Mouse (Mus musculus): ENCODE results near the gene Plxnb1.
"Not testable (repeated sequence)": the region's sequence is repeated elsewhere in the genome, so short reads cannot be mapped to it uniquely, and the experiment has no call there.

The Plxnb1 gene

DNA sequence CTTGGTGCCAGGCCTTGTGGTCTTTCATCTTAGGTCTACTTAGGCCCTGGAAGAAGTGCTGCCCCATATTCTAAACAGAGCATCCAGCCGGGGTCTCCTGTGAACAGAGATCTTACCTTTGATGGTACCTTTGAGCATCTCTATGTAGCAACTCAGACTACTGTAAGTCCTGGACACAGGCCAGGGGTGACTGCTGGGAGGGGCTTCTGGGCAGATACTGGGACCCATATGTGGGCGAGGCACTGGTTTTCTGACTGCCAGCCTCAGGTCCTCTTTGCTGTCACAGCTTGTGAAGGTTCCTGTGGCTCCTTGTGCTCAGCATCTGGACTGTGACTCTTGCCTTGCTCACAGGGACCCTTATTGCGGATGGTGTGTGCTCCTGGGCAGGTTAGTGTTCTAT lies 7.4 kb downstream of the Plxnb1 start:
- no peak for DNase-seq (ENCODE audit: low spot score in 2 of 2)

DNA sequence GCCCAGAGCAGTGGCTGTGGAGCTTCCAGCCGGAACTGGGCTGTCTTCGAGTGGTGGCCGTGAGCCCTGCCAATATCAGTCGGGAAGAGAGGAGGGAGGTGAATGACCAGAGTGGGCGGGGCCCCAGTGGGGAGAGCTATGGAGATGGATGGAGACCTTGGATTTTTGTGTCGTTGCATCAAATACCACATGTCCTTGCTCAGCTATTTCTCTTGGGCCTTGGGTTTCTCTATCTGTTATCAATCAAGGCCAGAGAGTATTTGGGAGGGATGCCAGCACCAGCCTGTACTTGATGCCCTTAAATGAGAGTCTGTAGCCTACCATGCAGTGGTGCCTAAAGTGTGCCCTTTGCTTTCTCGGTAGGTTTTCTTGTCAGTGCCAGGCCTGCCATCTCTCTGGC lies 8.1 kb downstream of the Plxnb1 start:
- no peak for DNase-seq (ENCODE audit: low spot score in 2 of 2)

GRCm38 (mm10) chr9:109104083-109104482 lies 8.9 kb downstream of the Plxnb1 start:
- no peak for DNase-seq (ENCODE audit: low spot score in 2 of 2)

GRCm38 (mm10) chr9:109105011-109105410 lies 9.8 kb downstream of the Plxnb1 start:
- DNase-seq (ENCODE audit: low spot score in 2 of 2): no peak

DNA sequence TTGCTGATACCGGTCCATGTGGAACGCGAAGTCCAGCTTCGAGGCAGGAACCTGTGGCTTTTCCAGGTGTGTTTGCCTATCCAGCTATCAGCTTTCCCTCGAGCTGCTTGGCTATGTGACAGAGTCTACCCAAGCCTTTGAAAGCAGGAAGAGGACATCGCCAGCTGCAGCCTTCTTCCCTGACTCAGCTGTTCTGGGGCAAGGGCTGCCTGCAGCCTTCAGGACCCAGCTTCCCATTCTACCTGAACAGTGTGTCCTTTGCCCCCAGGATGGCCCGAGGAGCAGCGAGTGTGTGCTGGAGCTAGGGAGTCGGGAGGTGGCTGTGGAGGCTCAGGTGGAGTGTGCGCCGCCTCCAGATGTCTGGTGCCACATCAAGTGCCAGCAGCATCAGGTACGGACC lies 10.5 kb downstream of the Plxnb1 start:
- no peak for DNase-seq (ENCODE audit: low spot score in 2 of 2)

DNA sequence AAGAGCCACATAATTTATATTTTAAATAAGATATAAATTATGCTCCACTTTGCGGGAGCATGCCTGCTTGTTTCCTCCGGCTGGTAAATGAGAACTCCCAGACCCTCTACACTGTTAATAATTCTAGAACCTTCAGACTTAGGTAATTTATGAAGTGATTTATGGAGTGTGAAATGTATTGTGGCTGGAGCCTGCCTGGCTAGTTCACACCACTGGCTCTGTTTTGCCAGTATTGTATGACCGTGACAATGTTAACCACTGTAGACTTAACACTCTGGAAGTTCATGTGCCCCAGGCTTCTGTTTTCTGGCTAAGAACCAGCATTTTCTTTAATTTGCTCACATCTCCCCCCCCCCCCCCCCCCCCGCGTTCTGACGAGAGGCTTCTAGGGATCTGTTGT lies 12.2 kb downstream of the Plxnb1 start:
- DNase-seq (ENCODE audit: low spot score in 2 of 2): no peak

GRCm38 (mm10) chr9:109110240-109110639 lies 15.1 kb downstream of the Plxnb1 start:
- no peak for DNase-seq (ENCODE audit: low spot score in 2 of 2)

DNA sequence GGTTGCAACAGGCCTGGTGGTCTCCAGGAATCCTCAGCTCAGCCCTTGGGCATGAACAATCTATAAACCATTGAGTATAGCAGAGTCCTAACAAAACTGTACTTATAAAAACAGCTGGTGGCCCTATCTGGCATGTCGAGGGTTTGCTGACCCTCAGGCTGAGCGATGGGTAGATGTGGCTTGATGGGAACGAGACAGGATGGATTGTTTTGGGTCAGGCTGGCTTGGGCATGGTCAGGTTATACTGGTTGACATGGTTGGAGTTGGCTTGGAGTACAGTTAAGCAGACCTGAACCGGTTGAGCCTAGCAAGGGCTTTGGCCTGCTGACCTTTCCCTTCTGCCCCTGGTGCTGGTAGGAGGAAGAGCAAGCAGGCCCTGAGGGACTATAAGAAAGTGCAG lies 15.9 kb downstream of the Plxnb1 start:
- DNase-seq (ENCODE audit: low spot score in 2 of 2): no peak

GRCm38 (mm10) chr9:109111591-109111990 lies 16.4 kb downstream of the Plxnb1 start:
- no peak for DNase-seq (ENCODE audit: low spot score in 2 of 2)

DNA sequence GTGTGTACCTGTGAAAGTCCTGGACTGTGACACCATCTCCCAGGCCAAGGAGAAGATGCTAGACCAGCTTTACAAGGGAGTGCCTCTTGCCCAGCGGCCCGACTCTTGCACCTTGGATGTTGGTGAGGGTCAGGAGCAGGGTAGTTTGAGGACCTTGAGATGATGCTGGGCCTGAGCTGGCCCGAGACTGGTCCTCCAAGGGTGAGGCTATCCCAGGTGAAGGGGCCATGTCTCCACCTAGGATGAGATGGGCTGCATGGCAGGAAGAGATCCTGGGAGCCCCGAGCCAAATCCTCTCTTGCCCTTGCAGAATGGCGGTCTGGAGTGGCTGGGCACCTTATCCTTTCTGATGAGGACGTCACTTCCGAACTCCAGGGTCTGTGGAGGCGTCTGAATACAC lies 18.1 kb downstream of the Plxnb1 start:
- no peak for DNase-seq (ENCODE audit: low spot score in 2 of 2)

DNA sequence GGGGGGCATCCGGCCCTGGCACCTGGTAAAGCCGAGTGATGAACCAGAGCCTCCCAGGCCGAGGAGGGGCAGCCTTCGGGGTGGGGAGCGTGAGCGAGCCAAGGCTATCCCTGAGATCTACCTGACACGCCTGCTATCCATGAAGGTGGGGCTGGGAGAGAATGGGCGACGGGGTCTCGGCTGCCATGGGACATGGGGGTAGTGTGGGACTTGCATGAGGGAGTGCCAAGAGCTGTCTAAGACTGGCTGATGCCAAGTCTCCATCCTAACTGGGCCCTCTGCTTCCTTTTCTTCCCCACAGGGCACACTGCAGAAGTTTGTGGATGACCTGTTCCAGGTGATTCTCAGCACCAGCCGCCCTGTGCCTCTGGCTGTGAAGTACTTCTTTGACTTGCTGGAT lies 19.1 kb downstream of the Plxnb1 start:
- no peak for DNase-seq (ENCODE audit: low spot score in 2 of 2)

GRCm38 (mm10) chr9:109114871-109115270 lies 19.7 kb downstream of the Plxnb1 start:
- no peak for DNase-seq (ENCODE audit: low spot score in 2 of 2)

- no peak for DNase-seq (ENCODE audit: low spot score in 2 of 2)
Observed at GRCm38 (mm10) chr9:109116205-109116604, 21.0 kb downstream of the Plxnb1 start.

DNA sequence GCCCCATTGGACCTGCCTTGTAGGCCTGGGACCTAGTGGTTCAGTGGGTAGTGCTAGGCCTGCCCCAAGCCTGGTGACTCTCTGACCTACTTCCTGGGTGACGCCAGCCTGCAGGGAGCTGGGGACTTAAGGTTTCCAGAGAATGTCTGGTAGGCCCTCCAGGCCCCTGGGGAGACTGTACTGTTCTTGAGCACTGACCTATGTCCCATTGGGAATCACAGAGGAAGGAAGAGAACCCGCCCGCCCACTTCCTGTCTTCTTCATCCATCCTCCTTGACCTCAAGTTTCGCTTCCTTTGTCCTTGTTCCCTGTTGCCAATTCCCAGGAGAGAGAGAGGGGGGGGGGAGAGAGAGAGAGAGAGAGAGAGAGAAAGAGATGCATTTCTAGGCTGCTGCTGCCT lies 22.9 kb downstream of the Plxnb1 start:
- DNase-seq (ENCODE audit: low spot score in 2 of 2): no peak

GRCm38 (mm10) chr9:109119571-109119970 lies 24.4 kb downstream of the Plxnb1 start:
- DNase-seq (ENCODE audit: low spot score in 2 of 2): no peak

DNA sequence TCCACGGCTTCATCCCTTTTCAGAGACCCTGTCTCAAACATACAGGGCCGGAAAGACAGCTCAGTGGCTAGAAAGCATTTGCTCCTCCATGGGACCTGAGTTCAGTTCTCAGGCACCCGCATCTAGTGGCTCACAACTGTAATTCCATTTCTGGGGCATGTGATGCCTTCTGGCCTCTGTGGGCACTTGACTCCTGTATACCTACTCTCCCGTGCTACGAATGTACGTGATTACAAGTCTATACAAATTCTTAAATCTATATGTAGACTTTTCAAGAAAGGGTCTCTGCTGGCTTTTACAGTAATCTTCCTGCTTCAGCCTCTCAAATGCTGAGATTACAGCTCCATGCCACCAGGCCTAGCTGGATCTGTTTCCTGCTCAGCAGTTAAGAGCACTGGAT lies 25.8 kb downstream of the Plxnb1 start:
- DNase-seq (ENCODE audit: low spot score in 2 of 2): no peak

- peak in 1 of 2 experiments; percentile 34 for DNase-seq (ENCODE audit: low spot score in 2 of 2)
Observed at GRCm38 (mm10) chr9:109122553-109123085, 27.4 kb downstream of the Plxnb1 start.

- DNase-seq (ENCODE audit: low spot score in 2 of 2): no peak
Observed at GRCm38 (mm10) chr9:109123266-109123665, 28.1 kb downstream of the Plxnb1 start.

- DNase-seq (ENCODE audit: low spot score in 2 of 2): no peak
Observed at GRCm38 (mm10) chr9:109124164-109124563, 29.0 kb downstream of the Plxnb1 start.

DNA sequence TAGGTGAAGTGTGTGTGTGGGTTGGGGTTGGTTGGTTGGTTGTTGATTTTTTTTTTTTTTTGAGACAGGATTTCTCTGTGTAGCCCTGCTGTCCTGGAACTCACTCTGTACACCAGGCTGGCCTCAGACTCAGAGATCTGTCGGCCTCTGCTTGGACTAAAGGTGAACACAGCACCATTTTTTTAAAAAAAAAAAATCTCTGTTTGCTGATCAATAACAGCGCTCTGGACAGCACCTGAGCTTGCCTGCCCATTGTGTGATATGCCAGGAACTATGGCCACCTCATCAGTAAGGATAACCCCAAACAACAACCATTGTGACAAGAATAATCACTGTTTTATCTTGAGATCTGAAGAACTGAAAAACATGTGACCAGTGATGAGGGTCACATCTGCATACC lies 29.9 kb downstream of the Plxnb1 start:
- DNase-seq (ENCODE audit: low spot score in 2 of 2): no peak

DNA sequence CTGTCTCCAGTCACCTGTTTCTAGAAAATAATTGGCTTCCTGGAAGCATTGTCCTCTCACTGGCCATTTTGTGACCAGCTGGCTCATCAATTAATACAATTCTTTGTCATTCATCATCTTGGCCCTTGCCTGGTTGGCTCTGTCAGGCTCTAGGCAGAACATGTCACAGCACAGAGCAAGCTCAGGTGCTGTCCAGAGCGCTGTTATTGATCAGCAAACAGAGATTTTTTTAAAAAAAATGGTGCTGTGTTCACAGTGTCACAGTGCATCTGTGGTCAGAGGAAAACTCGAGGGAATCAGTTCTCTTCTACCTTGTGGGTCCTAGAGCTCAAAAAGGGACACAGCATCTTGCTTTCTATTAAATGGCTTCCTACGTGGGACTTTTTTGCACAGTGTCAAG lies 30.3 kb downstream of the Plxnb1 start:
- no peak for DNase-seq (ENCODE audit: low spot score in 2 of 2)

GRCm38 (mm10) chr9:109127076-109127475 lies 31.9 kb downstream of the Plxnb1 start:
- DNase-seq (ENCODE audit: low spot score in 2 of 2): no peak

DNA sequence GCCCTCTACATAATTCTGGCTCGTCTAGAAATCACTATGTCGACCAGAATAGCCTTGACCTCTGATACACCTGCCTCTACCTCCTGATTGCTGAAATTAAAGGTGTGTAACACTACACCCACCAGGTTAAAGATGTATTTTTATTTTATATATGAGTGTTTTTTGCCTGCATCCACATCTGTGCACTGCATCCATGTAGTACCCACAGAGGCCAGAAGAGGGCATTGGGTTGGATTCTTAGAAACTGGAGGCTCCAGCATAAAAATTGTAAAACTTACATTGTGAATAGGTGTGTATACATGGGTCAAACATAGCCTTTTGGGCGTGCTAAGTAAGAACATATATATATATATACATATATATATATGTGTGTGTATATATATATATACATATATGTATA lies 33.0 kb downstream of the Plxnb1 start:
- no peak for DNase-seq (ENCODE audit: low spot score in 2 of 2)

DNA sequence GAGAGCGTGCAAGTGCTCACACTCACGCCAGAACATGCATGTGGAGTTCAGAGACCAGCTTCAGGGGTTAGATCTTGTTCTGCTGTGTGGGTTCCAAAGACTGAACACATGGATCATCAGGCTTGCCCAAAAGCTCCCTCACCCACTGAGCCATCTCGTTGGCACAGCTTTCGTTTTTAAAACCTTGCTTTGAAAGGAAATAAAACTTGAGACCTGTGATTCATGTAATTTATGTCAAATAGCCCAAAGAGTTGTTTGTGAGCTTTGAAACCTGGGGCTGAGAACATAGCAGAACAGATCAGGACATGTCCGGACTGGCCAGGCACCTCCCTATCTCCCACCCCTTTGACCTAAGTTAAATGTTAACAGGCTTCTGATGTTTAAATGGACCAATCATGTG lies 34.9 kb downstream of the Plxnb1 start:
- DNase-seq (ENCODE audit: low spot score in 2 of 2): no peak

DNA sequence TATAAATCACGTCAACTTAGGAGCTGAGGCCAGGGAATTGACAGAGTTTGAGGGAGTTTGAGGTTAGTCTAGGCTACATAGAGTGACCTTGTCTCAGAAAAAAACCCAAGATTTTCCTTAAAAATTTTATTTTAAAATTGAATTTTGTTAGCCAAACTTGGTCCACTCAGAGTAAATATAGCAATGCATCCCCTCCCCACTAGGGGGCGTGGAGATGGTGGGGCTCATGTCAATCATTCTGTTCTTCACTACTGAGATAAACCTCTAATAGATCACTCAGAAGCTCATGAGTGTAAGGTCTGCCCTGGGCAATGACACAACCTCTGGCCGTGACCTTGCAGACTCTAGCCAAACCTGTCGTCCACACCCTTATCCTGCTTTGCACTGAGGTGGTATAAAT lies 45.2 kb downstream of the Plxnb1 start:
- DNase-seq (ENCODE audit: low spot score in 2 of 2): not testable (repeated sequence)
